Mouse (Mus musculus): Measurements from ENCODE around the gene Grap2. TPM values are rescaled to one million over a fixed set of nuclear protein-coding genes. Genes with fewer than 3 reads are reported as not detected.

Grap2 gene
- 0.23 TPM in 1 of 2 replicates, not detected in the other for total RNA-seq (2014; rRNA removed)
- 0.21 TPM in 1 of 2 replicates, not detected in the other for polyA plus RNA-seq (2015; fragmentation: Nextera tagmentation; extraction: Ambion mirVana)

- ATAC-seq (no peak), DNase-seq (no peak)
- Histone ChIP-seq H3K36me3 (ENCODE audit: insufficient read depth) (no peaks in the 10 kb centered on the region), H3K9me3 (ENCODE audit: low read length) (no peaks in the 10 kb centered on the region), H3K9ac (no peak within 1 kb of the TSS), H3K27me3 (ENCODE audit: insufficient read depth, low read length) (no peaks in the 10 kb centered on the region), H3K4me1 (ENCODE audit: insufficient read depth) (peaks cover 5% of the 10 kb centered on the region; the same call in 1 of the 2 replicates), H3K4me2 (ENCODE audit: low read depth) (no peak within 1 kb of the TSS), H3K27ac (ENCODE audit: low read depth, low read length) (no peak within 1 kb of the TSS), H3K4me3 (ENCODE audit: low read depth, low read length) (no peak within 1 kb of the TSS)
- WGBS: 60% methylated on average over 12 of the region's 12 CpGs
- TF ChIP-seq CTCF (IDR thresholded peaks at IDR 0.05; ENCODE audit: low read depth): no peak
These were observed at the start of gene Grap2 for GRCm38 (mm10) chr15:80572291-80572690. Gene Grap2 (plus strand): TSS chr15:80572594.

GRCm38 (mm10) chr15:80529955-80530869 is 42.2 kb upstream of the Grap2 start:
- ATAC-seq (peak; percentile 78), DNase-seq (peak; percentile 86)
- Histone ChIP-seq H3K27me3 (ENCODE audit: insufficient read depth, low read length) (no peaks in the 10 kb centered on the region), H3K4me1 (ENCODE audit: insufficient read depth) (peaks cover 5% of the 10 kb centered on the region; the same call in 1 of the 2 replicates), H3K27ac (ENCODE audit: low read depth, low read length) (peak overlapping the region; percentile 47; the same call in 1 of the 2 replicates), H3K4me2 (ENCODE audit: low read depth) (no peak overlapping the region), H3K9ac (peak overlapping the region; percentile 23; the same call in 1 of the 2 replicates), H3K9me3 (ENCODE audit: low read length) (no peaks in the 10 kb centered on the region), H3K4me3 (ENCODE audit: low read depth, low read length) (no peak overlapping the region), H3K36me3 (ENCODE audit: insufficient read depth) (no peaks in the 10 kb centered on the region)
- no peak for TF ChIP-seq CTCF (IDR thresholded peaks at IDR 0.05; ENCODE audit: low read depth)
- WGBS: 33% methylated on average over 20 of the region's 20 CpGs

- Histone ChIP-seq H3K4me2 (ENCODE audit: low read depth) (no peak overlapping the region), H3K27me3 (ENCODE audit: insufficient read depth, low read length) (no peaks in the 10 kb centered on the region), H3K9me3 (ENCODE audit: low read length) (no peaks in the 10 kb centered on the region), H3K4me1 (ENCODE audit: insufficient read depth) (peaks cover 7% of the 10 kb centered on the region; the same call in 1 of the 2 replicates), H3K36me3 (ENCODE audit: insufficient read depth) (no peaks in the 10 kb centered on the region), H3K9ac (no peak overlapping the region), H3K4me3 (ENCODE audit: low read depth, low read length) (no peak overlapping the region), H3K27ac (ENCODE audit: low read depth, low read length) (no peak overlapping the region)
- no peak for DNase-seq
- 75% methylated on average over 9 of the region's 9 CpGs for WGBS
- TF ChIP-seq CTCF (IDR thresholded peaks at IDR 0.05; ENCODE audit: low read depth): no peak
- ATAC-seq: no peak
These were observed 41.4 kb upstream of the Grap2 start for GRCm38 (mm10) chr15:80531026-80531425.

GRCm38 (mm10) chr15:80532281-80533072 is 39.9 kb upstream of the Grap2 start:
- no peak for ATAC-seq
- no peak for DNase-seq
- H3K27ac ChIP-seq (ENCODE audit: low read depth, low read length): no peak overlapping the region
- H3K27me3 ChIP-seq (ENCODE audit: insufficient read depth, low read length): no peaks in the 10 kb centered on the region
- H3K36me3 ChIP-seq (ENCODE audit: insufficient read depth): no peaks in the 10 kb centered on the region
- no peak overlapping the region for H3K4me2 ChIP-seq (ENCODE audit: low read depth)
- WGBS: 88% methylated on average over 8 of the region's 8 CpGs
- H3K4me1 ChIP-seq (ENCODE audit: insufficient read depth): peaks cover 7% of the 10 kb centered on the region; the same call in 1 of the 2 replicates
- H3K4me3 ChIP-seq (ENCODE audit: low read depth, low read length): no peak overlapping the region
- H3K9me3 ChIP-seq (ENCODE audit: low read length): no peaks in the 10 kb centered on the region
- no peak overlapping the region for H3K9ac ChIP-seq
- no peak for TF ChIP-seq CTCF (IDR thresholded peaks at IDR 0.05; ENCODE audit: low read depth)

GRCm38 (mm10) chr15:80533274-80533673 is 39.1 kb upstream of the Grap2 start:
- no peak for TF ChIP-seq CTCF (IDR thresholded peaks at IDR 0.05; ENCODE audit: low read depth)
- no peak overlapping the region for H3K4me3 ChIP-seq (ENCODE audit: low read depth, low read length)
- no peaks in the 10 kb centered on the region for H3K27me3 ChIP-seq (ENCODE audit: insufficient read depth, low read length)
- ATAC-seq (no peak), DNase-seq (no peak)
- WGBS: 59% methylated on average over 6 of the region's 6 CpGs
- H3K36me3 ChIP-seq (ENCODE audit: insufficient read depth): no peaks in the 10 kb centered on the region
- no peak overlapping the region for H3K9ac ChIP-seq
- H3K27ac ChIP-seq (ENCODE audit: low read depth, low read length): no peak overlapping the region
- H3K4me2 ChIP-seq (ENCODE audit: low read depth): no peak overlapping the region
- peaks cover 7% of the 10 kb centered on the region; the same call in 1 of the 2 replicates for H3K4me1 ChIP-seq (ENCODE audit: insufficient read depth)
- no peaks in the 10 kb centered on the region for H3K9me3 ChIP-seq (ENCODE audit: low read length)

GRCm38 (mm10) chr15:80536051-80536450 is 36.3 kb upstream of the Grap2 start:
- Histone ChIP-seq H3K4me3 (ENCODE audit: low read depth, low read length) (no peak overlapping the region), H3K27me3 (ENCODE audit: insufficient read depth, low read length) (no peaks in the 10 kb centered on the region), H3K4me1 (ENCODE audit: insufficient read depth) (0 out of 2 replicates have a peak, but pooled peaks cover 2% of the 10 kb centered on the region), H3K9ac (no peak overlapping the region), H3K27ac (ENCODE audit: low read depth, low read length) (peak overlapping the region; percentile 62), H3K4me2 (ENCODE audit: low read depth) (no peak overlapping the region), H3K36me3 (ENCODE audit: insufficient read depth) (no peaks in the 10 kb centered on the region), H3K9me3 (ENCODE audit: low read length) (no peaks in the 10 kb centered on the region)
- no peak for TF ChIP-seq CTCF (IDR thresholded peaks at IDR 0.05; ENCODE audit: low read depth)
- ATAC-seq: peak; percentile 69
- DNase-seq: peak; percentile 70
- WGBS: 57% methylated on average over 2 of the region's 2 CpGs
